Mouse (Mus musculus) liver, adult 2 months (tissue): ENCODE measurements around the gene Lrig1.

Experiments
- CTCF ChIP-seq: fragments of 200-500 bp; IDR thresholded peaks from 2 replicates; pipeline ENCODE4 v1.5.1; 2011; ENCODE audit warnings: low read depth, low read length, control low read depth
- POLR2A ChIP-seq: fragments of 200-500 bp; IDR thresholded peaks from 2 replicates; pipeline ENCODE4 v1.6.1; 2011; ENCODE audit warnings: low read length, control low read depth; ENCODE audit not compliant: insufficient read depth; ENCODE audit errors: extremely low read depth

DNA sequence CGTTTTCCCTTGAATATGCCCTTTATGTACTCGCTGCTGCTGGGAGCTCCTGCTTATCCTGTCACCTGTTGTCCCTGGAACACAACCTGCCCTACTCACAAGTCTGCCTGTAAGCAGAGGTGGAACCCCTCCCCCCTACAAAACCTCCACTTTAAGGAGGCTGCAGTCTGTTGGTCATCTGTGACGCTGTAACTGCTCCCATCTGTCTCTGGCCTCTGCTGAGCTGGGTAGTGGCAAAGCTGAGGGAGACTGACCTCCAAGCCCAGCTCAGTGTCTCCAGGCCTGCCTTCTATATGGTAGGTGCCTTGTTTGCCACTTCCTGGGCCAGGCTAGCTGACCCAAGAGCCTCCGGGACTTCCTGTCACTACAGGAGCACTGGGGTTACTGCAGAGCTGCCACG, 98.1 kb downstream of the Lrig1 start:
- TF ChIP-seq CTCF (no peak), POLR2A (no peak)
